Mouse (Mus musculus) activated CD4-positive, CD25-positive, alpha-beta regulatory T cell, adult 9 weeks (primary cell): ENCODE data around the gene Slc39a13. TPM values are rescaled to one million over a fixed set of nuclear protein-coding genes. Genes with fewer than 3 reads are reported as not detected.

Experiments
- polyA plus RNA-seq: library from polyadenylated mRNA; unstranded; fragments of 100-300 nt; shearing (Covaris generic); gene quantifications from one replicate; pipeline ENCODE4 v1.2.1, GENCODE M21; 2017

Slc39a13 gene
- 36.3 TPM for polyA plus RNA-seq

GRCm38 (mm10) chr2:91070076-91070800, at the start of gene Slc39a13:
Gene Slc39a13, minus strand, starts transcription at chr2:91070417.

DNA sequence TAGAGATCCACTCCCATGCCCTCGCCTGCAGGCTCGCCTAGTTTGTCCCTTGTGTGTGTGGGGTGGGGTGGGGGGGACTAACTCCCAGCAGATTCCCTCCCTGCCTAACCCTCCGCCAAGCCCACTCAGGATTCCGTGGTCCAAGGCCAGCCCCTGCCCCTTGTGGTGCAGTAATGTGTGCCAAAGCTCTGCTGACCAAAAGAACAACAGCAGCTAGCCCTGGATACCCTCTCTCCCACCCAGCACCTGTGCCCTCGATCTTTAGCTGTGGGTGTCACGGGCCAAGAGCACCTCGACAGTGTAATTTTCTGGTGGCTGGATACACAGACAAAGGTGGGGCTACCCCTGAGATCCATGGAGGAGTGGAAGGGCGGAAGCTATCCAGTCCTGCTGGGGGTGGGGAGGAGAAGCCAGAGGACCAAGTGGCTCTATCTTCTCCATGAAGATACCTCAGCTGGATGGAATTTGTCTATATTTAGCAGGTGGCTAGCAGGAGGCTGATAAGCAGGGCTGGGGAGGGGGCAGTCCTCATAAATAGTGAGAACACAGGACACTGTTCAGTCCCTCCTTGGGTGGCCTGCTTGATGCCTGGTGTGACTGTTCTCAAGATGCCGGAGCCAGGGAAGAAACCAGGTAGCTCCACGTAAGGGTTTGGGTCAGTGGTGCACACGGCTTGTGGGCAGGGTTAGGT, 47.5 kb upstream of the Slc39a13 start, which contains the start of gene Mybpc3:
Gene Mybpc3, plus strand, starts transcription at position 560 of the 691 bp plus-strand sequence.

DNA sequence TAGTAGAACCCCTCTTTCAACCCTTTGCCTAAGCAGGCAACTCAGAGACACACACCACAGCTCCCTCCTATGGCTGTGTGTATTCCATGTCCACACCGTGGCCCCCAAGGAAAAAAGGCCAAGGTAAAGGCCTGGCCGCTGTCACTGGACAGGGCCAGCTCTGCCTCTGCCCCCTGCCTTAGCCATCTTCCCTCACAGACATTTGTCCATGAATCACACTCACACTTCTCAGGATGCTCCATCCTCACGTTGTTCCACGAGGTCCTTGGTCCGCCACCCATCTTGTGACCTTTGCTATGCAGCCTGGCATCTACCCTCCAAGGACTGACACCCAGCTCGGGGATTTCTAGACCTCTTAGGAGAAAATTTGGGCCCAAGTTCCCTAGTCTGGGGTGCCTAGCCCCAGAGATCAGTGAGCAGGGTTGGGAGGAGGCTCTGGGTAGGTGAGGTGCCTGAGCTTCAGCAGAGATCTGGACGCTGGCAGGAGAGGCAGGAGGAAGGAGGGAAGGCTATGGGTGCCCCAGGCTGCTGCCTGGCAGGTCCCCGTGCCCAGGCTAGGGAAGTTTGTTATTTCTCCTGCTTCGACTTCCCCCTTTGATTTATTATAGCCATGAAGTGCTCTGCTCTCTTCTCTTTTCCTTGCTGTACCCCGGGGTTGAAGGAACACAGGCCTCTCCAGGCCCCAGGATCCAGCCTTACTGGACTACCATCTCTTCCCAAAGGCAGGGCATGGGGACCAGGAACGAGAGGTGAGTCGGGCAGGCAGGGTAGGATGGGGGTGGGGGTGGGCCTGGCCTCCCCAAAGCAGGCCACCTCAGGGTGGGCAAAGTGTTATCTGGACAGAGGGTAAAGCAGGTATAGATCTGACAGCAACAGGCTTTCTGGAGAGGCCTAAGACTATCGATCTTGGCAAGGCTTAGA, 11.8 kb upstream of the Slc39a13 start, which contains the start of gene Spi1:
Gene Spi1, plus strand, starts transcription at position 616 of the 921 bp plus-strand sequence.

GRCm38 (mm10) chr2:91053934-91054382, 16.3 kb downstream of the Slc39a13 start, which contains the start of gene Psmc3:
Gene Psmc3, plus strand, starts transcription at chr2:91054009.

DNA sequence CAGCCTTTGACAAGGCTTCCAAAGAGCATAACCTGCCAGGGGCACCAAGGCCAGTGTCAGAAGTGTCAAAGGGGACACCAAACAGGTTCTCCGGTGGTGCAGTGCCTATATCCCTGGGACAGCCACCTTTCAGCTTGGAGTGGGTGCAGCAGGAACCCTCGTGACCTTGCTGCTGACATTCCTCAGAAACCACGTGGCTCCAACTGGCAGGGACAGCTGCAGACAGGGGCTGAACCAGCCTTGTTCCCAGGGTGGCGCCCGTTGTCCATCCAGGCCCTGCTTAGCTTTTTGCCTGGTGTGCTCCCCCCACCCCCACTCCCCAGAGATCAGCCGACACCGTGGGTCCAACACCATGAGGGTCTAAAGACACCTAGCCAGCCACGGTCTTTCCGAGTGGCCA, 34.8 kb downstream of the Slc39a13 start, which contains the start of gene Rapsn:
Gene Rapsn, plus strand, starts transcription at position 236 of the 400 bp plus-strand sequence.

Other genes starting within 250 kb of the Slc39a13 start
- 149 TPM for gene Mtch2, start 223.3 kb downstream of the Slc39a13 start, polyA plus RNA-seq
- 1.3 TPM for gene C1qtnf4, start 184.6 kb downstream of the Slc39a13 start, polyA plus RNA-seq
- 48.9 TPM for gene Kbtbd4, start 165.7 kb downstream of the Slc39a13 start, polyA plus RNA-seq
- gene Ndufs3, start 165.6 kb downstream of the Slc39a13 start, polyA plus RNA-seq = 159 TPM
- gene Celf1, start 130.0 kb downstream of the Slc39a13 start, polyA plus RNA-seq = 48.3 TPM
- gene Rapsn, start 34.8 kb downstream of the Slc39a13 start, polyA plus RNA-seq = 6.2 TPM
- gene Psmc3, start 16.4 kb downstream of the Slc39a13 start, polyA plus RNA-seq = 282 TPM
- 1.2 TPM for gene Spi1, start 12.0 kb upstream of the Slc39a13 start, polyA plus RNA-seq
- not detected for gene Mybpc3, start 47.7 kb upstream of the Slc39a13 start, polyA plus RNA-seq
- gene Madd, start 113.4 kb upstream of the Slc39a13 start, polyA plus RNA-seq = 132 TPM
- 1.9 TPM for gene Nr1h3, start 132.4 kb upstream of the Slc39a13 start, polyA plus RNA-seq
- gene Acp2, start 132.5 kb upstream of the Slc39a13 start, polyA plus RNA-seq = 21.2 TPM
- gene Ddb2, start 166.6 kb upstream of the Slc39a13 start, polyA plus RNA-seq = 88.7 TPM
- gene Pacsin3, start 185.5 kb upstream of the Slc39a13 start, polyA plus RNA-seq = 0.46 TPM
- gene Arfgap2, start 194.6 kb upstream of the Slc39a13 start, polyA plus RNA-seq = 127 TPM